Mouse (Mus musculus) limb, embryonic 11.5 days (tissue): ENCODE results near the gene Zfpm1. TPM values are rescaled to one million over a fixed set of nuclear protein-coding genes. Genes with fewer than 3 reads are reported as not detected.

Experiments used
- ATAC-seq: fragments of 200-750 bp; cut with Nextera tagmentation; 2 replicates; pipeline ENCODE4 v1.8.0; 2017; ENCODE audit warnings: low read depth; ENCODE audit not compliant: insufficient number of reproducible peaks, low FRiP score, low TSS enrichment
- DNase-seq: peaks from one replicate; pipeline ENCODE4 v3.0.0-alpha.2; 2015; ENCODE audit warnings: low spot score
- H3K27ac ChIP-seq: fragments of 300-500 bp; sonication (generic); replicated peaks from 2 replicates; pipeline ENCODE4 v1.5.1; 2014; ENCODE audit warnings: low read depth, mild to moderate bottlenecking, low read length
- H3K27me3 ChIP-seq: fragments of 300-500 bp; sonication (generic); 2 replicates; pipeline ENCODE4 v1.6.1; 2014; ENCODE audit warnings: mild to moderate bottlenecking, low read length, mixed read lengths; ENCODE audit not compliant: control insufficient read depth, insufficient read depth
- H3K36me3 ChIP-seq: fragments of 300-500 bp; sonication (generic); 2 replicates; pipeline ENCODE4 v1.6.1; 2014; ENCODE audit warnings: mild to moderate bottlenecking, low read length, moderate library complexity, mixed read lengths; ENCODE audit not compliant: control insufficient read depth, insufficient read depth
- H3K4me1 ChIP-seq: fragments of 300-500 bp; sonication (generic); 2 replicates; pipeline ENCODE4 v1.6.1; 2014; ENCODE audit warnings: low read length, mixed read lengths; ENCODE audit not compliant: control insufficient read depth, insufficient read depth
- H3K4me2 ChIP-seq: fragments of 300-500 bp; sonication (generic); 2 replicates; pipeline ENCODE4 v1.6.1; 2014; ENCODE audit warnings: low read depth, mild to moderate bottlenecking, moderate library complexity; ENCODE audit not compliant: severe bottlenecking
- H3K4me3 ChIP-seq: fragments of 300-500 bp; sonication (generic); 2 replicates; pipeline ENCODE4 v1.5.1; 2014; ENCODE audit warnings: low read depth, low read length
- H3K9ac ChIP-seq: fragments of 300-500 bp; sonication (generic); 2 replicates; pipeline ENCODE4 v1.6.1; 2014; ENCODE audit warnings: mild to moderate bottlenecking, low read length
- H3K9me3 ChIP-seq: fragments of 300-500 bp; sonication (generic); 2 replicates; pipeline ENCODE4 v1.6.1; 2016; ENCODE audit warnings: low read length; ENCODE audit not compliant: control insufficient read depth
- WGBS: fragments of 180-500 bp; shearing (Covaris S2); extraction: QIAGEN DNeasy Blood & Tissue Kit; methylation state at CpG from one replicate; pipeline ENCODE4 v1.1.7; 2014; 5-methylcytosine and 5-hydroxymethylcytosine counted together
- polyA plus RNA-seq: library from polyadenylated mRNA; unstranded; fragments of >200 nt; fragmentation: Nextera tagmentation; extraction: Ambion mirVana; gene quantifications from 2 replicates; pipeline ENCODE4 v1.2.1, GENCODE M21; 2014

Zfpm1 gene
- polyA plus RNA-seq, 1 experiment from 2014 or later, result 1.4 TPM

DNA sequence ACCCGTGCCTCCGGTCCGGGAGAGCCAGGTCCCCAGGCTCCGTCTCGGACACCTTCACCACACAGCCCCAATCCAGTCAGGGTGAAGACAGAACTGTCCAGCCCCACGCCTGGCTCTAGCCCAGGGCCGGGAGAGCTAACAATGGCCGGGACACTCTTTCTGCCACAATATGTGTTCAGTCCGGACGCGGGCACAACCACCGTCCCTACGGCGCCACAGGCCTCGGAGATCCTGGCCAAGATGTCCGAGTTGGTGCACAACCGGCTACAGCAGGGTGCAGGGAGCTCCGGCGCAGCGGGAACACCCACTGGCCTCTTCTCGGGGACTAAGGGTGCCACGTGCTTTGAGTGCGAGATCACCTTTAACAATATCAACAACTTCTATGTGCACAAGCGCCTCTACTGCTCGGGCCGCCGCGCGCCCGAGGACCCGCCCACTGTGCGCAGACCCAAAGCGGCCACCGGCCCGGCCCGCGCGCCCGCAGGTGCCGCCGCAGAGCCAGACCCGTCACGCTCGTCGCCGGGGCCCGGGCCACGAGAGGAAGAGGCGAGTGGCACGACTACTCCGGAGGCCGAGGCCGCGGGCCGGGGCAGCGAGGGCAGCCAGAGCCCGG, 53.8 kb downstream of the Zfpm1 start:
- Histone ChIP-seq H3K4me1 (peaks cover 9% of the 10 kb centered on the region), H3K36me3 (peaks cover 29% of the 10 kb centered on the region), H3K4me3 (peak overlapping the region; percentile 58), H3K27ac (no peak overlapping the region), H3K9me3 (no peaks in the 10 kb centered on the region), H3K27me3 (peaks cover 39% of the 10 kb centered on the region), H3K4me2 (peak overlapping the region; percentile 86), H3K9ac (peak overlapping the region; percentile 38)
- DNase-seq (peak; percentile 41), ATAC-seq (peak; percentile 22; the same call in 1 of the 2 replicates)
- WGBS, result 12% methylated on average over 56 of the region's 57 CpGs

DNA sequence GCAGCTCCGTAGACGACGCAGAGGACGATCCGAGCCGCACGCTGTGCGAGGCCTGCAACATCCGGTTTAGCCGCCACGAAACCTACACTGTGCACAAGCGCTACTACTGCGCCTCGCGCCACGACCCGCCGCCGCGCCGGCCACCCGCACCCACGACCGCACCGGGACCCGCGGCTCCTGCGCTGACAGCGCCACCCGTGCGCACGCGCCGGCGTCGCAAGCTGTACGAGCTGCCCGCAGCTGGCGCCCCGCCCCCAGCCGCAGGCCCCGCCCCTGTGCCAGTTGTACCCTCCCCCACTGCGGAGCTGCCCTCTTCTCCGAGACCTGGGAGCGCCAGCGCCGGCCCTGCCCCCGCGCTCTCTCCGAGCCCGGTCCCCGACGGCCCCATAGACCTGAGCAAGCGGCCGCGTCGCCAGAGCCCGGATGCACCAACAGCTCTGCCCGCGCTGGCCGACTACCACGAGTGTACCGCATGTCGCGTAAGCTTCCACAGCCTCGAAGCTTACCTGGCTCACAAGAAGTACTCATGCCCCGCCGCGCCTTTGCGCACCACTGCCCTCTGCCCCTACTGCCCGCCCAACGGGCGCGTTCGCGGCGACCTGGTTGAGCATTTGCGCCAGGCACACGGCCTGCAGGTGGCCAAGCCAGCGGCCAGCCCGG, 54.4 kb downstream of the Zfpm1 start:
- Histone ChIP-seq H3K9me3 (no peaks in the 10 kb centered on the region), H3K27me3 (peaks cover 39% of the 10 kb centered on the region), H3K4me2 (peak overlapping the region; percentile 86), H3K36me3 (peaks cover 29% of the 10 kb centered on the region), H3K9ac (peak overlapping the region; percentile 38; the same call in 1 of the 2 replicates), H3K4me1 (peaks cover 9% of the 10 kb centered on the region), H3K27ac (no peak overlapping the region), H3K4me3 (peak overlapping the region; percentile 58)
- DNase-seq, result peak; percentile 80
- ATAC-seq, result peak; percentile 61
- 4% methylated on average over 50 of the region's 81 CpGs for WGBS

- Histone ChIP-seq H3K36me3 (peaks cover 29% of the 10 kb centered on the region), H3K9ac (no peak overlapping the region), H3K4me2 (no peak overlapping the region), H3K27me3 (peaks cover 57% of the 10 kb centered on the region), H3K27ac (no peak overlapping the region), H3K4me1 (peaks cover 13% of the 10 kb centered on the region), H3K4me3 (no peak overlapping the region), H3K9me3 (no peaks in the 10 kb centered on the region)
- WGBS, result 47% methylated on average over 6 of the region's 6 CpGs
- ATAC-seq (no peak), DNase-seq (no peak)
Observed at GRCm38 (mm10) chr8:122338852-122339251, 56.9 kb downstream of the Zfpm1 start.

DNA sequence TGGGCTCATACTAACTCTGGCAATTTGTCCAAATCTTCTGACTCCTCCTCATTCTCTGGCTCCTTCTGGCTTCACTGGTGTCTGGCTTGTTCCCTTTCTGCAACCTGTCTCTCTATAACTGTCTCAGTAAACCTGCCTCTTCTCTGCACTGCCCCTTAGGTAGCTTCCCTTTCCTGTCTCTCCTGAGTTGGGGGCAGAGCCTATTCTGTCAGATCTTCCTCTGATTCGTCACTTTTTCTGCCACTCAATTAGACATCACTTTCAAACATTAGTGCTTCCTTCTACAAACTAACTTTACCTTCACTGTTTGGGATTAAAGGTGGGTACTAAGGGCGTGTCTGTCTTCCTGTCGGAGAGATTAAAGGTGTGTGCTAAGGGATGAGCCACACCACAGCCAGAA, 58.8 kb downstream of the Zfpm1 start:
- H3K9me3 ChIP-seq, result no peaks in the 10 kb centered on the region
- no peak overlapping the region for H3K4me3 ChIP-seq
- H3K27ac ChIP-seq, result no peak overlapping the region
- no peak overlapping the region for H3K4me2 ChIP-seq
- peaks cover 16% of the 10 kb centered on the region for H3K4me1 ChIP-seq
- 89% methylated on average over 3 of the region's 3 CpGs for WGBS
- peaks cover 48% of the 10 kb centered on the region for H3K27me3 ChIP-seq
- ATAC-seq (no peak), DNase-seq (no peak)
- H3K9ac ChIP-seq, result no peak overlapping the region
- H3K36me3 ChIP-seq, result peaks cover 13% of the 10 kb centered on the region

GRCm38 (mm10) chr8:122341790-122342189, 59.8 kb downstream of the Zfpm1 start:
- Histone ChIP-seq H3K36me3 (peaks cover 6% of the 10 kb centered on the region), H3K9me3 (no peaks in the 10 kb centered on the region), H3K4me3 (no peak overlapping the region), H3K27ac (no peak overlapping the region), H3K27me3 (peaks cover 38% of the 10 kb centered on the region), H3K9ac (no peak overlapping the region), H3K4me2 (no peak overlapping the region), H3K4me1 (peaks cover 7% of the 10 kb centered on the region)
- DNase-seq, result no peak
- no peak for ATAC-seq
- 84% methylated on average over 6 of the region's 6 CpGs for WGBS

GRCm38 (mm10) chr8:122342362-122342761, 60.4 kb downstream of the Zfpm1 start:
- Histone ChIP-seq H3K9ac (no peak overlapping the region), H3K9me3 (no peaks in the 10 kb centered on the region), H3K4me2 (no peak overlapping the region), H3K4me1 (peaks cover 7% of the 10 kb centered on the region; the same call in 1 of the 2 replicates), H3K27ac (no peak overlapping the region), H3K4me3 (no peak overlapping the region), H3K36me3 (peaks cover under 1% of the 10 kb centered on the region; the same call in 1 of the 2 replicates), H3K27me3 (peaks cover 32% of the 10 kb centered on the region)
- WGBS, result 56% methylated on average over 5 of the region's 5 CpGs
- ATAC-seq (no peak), DNase-seq (no peak)

GRCm38 (mm10) chr8:122342806-122343209, 60.9 kb downstream of the Zfpm1 start:
- Histone ChIP-seq H3K4me1 (peaks cover 7% of the 10 kb centered on the region; the same call in 1 of the 2 replicates), H3K4me3 (no peak overlapping the region), H3K36me3 (no peaks in the 10 kb centered on the region), H3K9me3 (no peaks in the 10 kb centered on the region), H3K4me2 (no peak overlapping the region), H3K27me3 (peaks cover 27% of the 10 kb centered on the region), H3K9ac (no peak overlapping the region), H3K27ac (no peak overlapping the region)
- no peak for ATAC-seq
- no peak for DNase-seq
- WGBS, result 6% methylated on average over 9 of the region's 9 CpGs

- Histone ChIP-seq H3K9ac (no peak overlapping the region), H3K27me3 (peaks cover 22% of the 10 kb centered on the region), H3K4me3 (peak overlapping the region; percentile 22), H3K36me3 (no peaks in the 10 kb centered on the region), H3K4me1 (peaks cover 7% of the 10 kb centered on the region; the same call in 1 of the 2 replicates), H3K27ac (no peak overlapping the region), H3K4me2 (peak overlapping the region; percentile 59), H3K9me3 (no peaks in the 10 kb centered on the region)
- 9% methylated on average over 11 of the region's 11 CpGs for WGBS
- DNase-seq (no peak), ATAC-seq (no peak)
Observed at GRCm38 (mm10) chr8:122343341-122343740, 61.4 kb downstream of the Zfpm1 start.
